Mouse (Mus musculus): ENCODE measurements around the gene Vps26c. TPM values are rescaled to one million over a fixed set of nuclear protein-coding genes. Genes with fewer than 3 reads are reported as not detected.

Gene Vps26c
- polyA plus RNA-seq, 1 experiment from 2014 or later = 60.8 TPM

DNA sequence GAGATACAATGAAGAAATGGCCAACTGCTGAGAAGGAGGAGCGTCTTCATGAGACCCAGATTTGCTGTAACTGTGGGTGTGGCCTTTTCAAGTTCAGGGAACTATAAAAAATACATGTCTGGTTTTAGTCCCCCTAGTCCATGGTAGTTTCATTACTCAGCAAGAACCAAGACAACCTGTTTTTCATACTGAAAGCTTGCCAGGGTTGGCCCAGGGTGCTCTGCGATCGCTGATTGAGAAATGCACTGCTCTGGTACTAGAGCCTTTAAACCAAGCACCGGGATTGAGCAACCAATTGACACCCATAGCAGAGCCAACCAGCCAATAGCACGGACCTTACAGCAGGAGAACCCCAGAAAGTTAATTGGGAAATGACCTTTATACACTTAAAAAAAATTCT lies 29.6 kb upstream of the Vps26c start:
- Histone ChIP-seq H3K4me1 (ENCODE audit: control insufficient read depth, insufficient read depth, low read length) (no peaks in the 10 kb centered on the region), H3K9me3 (ENCODE audit: control insufficient read depth, low read length) (no peaks in the 10 kb centered on the region), H3K27me3 (ENCODE audit: control insufficient read depth, insufficient read depth, low read length) (no peaks in the 10 kb centered on the region), H3K36me3 (ENCODE audit: control insufficient read depth, insufficient read depth, low read length) (no peaks in the 10 kb centered on the region), H3K27ac (ENCODE audit: low read depth, low read length) (no peak overlapping the region), H3K9ac (ENCODE audit: low read length) (no peak overlapping the region), H3K4me3 (ENCODE audit: low read depth, low read length) (no peak overlapping the region), H3K4me2 (ENCODE audit: low read depth) (no peak overlapping the region)
- WGBS = 80% methylated on average over 5 of the region's 5 CpGs
- DNase-seq (ENCODE audit: low spot score) (no peak), ATAC-seq (ENCODE audit: insufficient read depth, low FRiP score, low TSS enrichment) (no peak)

DNA sequence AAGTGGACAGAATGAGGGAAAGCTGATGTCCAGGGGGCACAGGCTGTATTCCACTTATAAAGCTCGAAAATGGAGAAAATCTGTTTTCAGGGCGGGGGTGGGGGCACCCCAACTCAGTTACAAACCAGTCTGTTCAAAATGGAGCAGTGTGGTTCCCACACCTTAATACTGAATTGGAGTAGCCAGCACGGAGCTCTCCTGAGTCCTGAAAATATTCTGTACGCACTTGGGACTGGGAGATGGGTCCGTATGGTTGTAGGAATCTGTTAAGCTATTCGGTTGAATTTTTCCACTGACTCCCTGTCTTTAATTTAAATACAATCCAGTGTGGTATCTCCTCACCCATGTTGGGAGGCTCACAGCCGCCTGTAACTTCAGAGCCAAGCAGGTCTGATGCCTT lies 28.7 kb upstream of the Vps26c start:
- Histone ChIP-seq H3K36me3 (ENCODE audit: control insufficient read depth, insufficient read depth, low read length) (no peaks in the 10 kb centered on the region), H3K4me3 (ENCODE audit: low read depth, low read length) (no peak overlapping the region), H3K4me1 (ENCODE audit: control insufficient read depth, insufficient read depth, low read length) (no peaks in the 10 kb centered on the region), H3K9ac (ENCODE audit: low read length) (no peak overlapping the region), H3K4me2 (ENCODE audit: low read depth) (no peak overlapping the region), H3K27ac (ENCODE audit: low read depth, low read length) (no peak overlapping the region), H3K9me3 (ENCODE audit: control insufficient read depth, low read length) (no peaks in the 10 kb centered on the region), H3K27me3 (ENCODE audit: control insufficient read depth, insufficient read depth, low read length) (no peaks in the 10 kb centered on the region)
- no peak for ATAC-seq (ENCODE audit: insufficient read depth, low FRiP score, low TSS enrichment)
- WGBS = 87% methylated on average over 7 of the region's 7 CpGs
- no peak for DNase-seq (ENCODE audit: low spot score)

DNA sequence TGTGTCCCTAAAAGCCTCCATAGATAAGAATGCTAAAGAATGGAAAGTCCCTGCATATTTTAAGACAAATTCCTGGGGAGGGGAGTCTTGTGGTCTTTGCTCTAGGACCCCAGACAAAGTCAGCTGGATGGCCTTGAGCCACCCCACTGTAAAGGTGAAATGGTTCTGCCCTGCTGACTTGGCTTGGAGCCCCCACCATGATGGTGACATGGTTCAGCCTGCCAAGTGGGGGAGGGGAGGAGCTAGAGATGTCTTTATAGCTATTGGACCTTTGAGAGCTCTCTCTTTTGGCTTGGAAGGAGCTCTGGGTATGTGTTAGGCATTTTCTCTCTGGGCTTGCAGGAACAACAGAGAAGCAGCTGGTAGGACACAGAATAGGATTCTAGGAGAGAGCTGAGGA lies 25.3 kb upstream of the Vps26c start:
- no peak overlapping the region for H3K4me3 ChIP-seq (ENCODE audit: low read depth, low read length)
- no peak overlapping the region for H3K27ac ChIP-seq (ENCODE audit: low read depth, low read length)
- H3K36me3 ChIP-seq (ENCODE audit: control insufficient read depth, insufficient read depth, low read length) = no peaks in the 10 kb centered on the region
- H3K9ac ChIP-seq (ENCODE audit: low read length) = no peak overlapping the region
- DNase-seq (ENCODE audit: low spot score) = no peak
- no peaks in the 10 kb centered on the region for H3K27me3 ChIP-seq (ENCODE audit: control insufficient read depth, insufficient read depth, low read length)
- H3K4me1 ChIP-seq (ENCODE audit: control insufficient read depth, insufficient read depth, low read length) = no peaks in the 10 kb centered on the region
- H3K4me2 ChIP-seq (ENCODE audit: low read depth) = no peak overlapping the region
- ATAC-seq (ENCODE audit: insufficient read depth, low FRiP score, low TSS enrichment) = no peak
- H3K9me3 ChIP-seq (ENCODE audit: control insufficient read depth, low read length) = no peaks in the 10 kb centered on the region

DNA sequence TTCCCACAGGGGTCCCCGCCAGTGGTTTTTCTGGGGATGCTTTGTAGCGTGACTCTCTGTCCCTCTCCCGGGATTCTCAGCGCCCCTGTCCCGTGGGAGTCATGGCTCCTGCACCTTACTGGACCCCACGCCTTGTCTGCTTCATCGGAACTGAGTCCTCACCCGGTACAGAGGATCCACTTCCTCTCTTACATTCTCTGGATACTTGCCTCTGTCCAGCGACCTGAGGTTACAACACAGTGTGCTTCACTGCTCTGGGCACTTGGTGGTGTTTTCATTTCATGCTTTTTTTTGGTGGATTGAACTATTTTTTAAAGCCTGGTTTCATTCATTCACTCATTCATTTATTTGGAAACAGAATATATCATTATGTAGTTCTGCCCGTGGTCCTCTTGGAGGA lies 23.2 kb upstream of the Vps26c start:
- Histone ChIP-seq H3K36me3 (ENCODE audit: control insufficient read depth, insufficient read depth, low read length) (no peaks in the 10 kb centered on the region), H3K27ac (ENCODE audit: low read depth, low read length) (no peak overlapping the region), H3K27me3 (ENCODE audit: control insufficient read depth, insufficient read depth, low read length) (no peaks in the 10 kb centered on the region), H3K9ac (ENCODE audit: low read length) (no peak overlapping the region), H3K4me1 (ENCODE audit: control insufficient read depth, insufficient read depth, low read length) (no peaks in the 10 kb centered on the region), H3K4me2 (ENCODE audit: low read depth) (no peak overlapping the region), H3K4me3 (ENCODE audit: low read depth, low read length) (no peak overlapping the region), H3K9me3 (ENCODE audit: control insufficient read depth, low read length) (no peaks in the 10 kb centered on the region)
- ATAC-seq (ENCODE audit: insufficient read depth, low FRiP score, low TSS enrichment) = no peak
- 81% methylated on average over 10 of the region's 10 CpGs for WGBS
- DNase-seq (ENCODE audit: low spot score) = no peak

DNA sequence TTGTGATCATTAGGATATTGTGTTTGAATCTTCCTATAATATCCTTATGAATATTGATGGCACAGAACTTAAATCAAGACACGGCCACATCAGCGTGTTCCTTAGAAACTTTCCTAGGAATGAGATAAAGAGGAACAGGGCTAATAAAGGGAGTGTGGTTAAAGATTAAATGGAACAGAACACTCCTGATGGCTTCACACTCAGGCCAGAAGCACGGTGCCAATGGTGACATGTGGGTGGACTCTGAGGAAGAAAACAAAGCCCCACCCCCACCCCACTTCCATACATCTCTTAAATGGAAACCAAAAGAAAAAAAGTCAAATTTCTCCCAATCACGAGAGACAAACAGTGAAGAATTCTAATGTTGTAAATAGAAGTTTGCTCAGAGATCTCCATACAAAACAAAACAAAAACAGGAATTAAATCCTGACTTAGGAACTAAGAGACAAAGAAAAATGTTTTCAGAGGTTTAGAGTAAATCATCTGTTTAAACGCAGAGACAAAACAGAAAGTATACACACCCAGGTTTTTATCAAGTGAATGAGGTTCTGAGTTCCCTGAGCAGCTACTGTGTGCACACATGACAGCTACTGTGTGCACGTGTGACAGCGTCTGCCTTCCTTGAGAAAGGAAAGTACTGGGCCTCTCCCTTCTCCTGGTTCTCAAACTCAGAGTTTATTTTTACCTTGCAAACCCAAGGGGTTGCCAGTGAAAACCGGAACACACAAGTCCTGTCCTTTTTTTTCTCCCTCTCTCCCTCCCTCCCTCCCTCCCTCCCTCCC lies 19.3 kb upstream of the Vps26c start:
- Histone ChIP-seq H3K9ac (ENCODE audit: low read length) (no peak overlapping the region), H3K4me1 (ENCODE audit: control insufficient read depth, insufficient read depth, low read length) (no peaks in the 10 kb centered on the region), H3K27me3 (ENCODE audit: control insufficient read depth, insufficient read depth, low read length) (no peaks in the 10 kb centered on the region), H3K27ac (ENCODE audit: low read depth, low read length) (no peak overlapping the region), H3K36me3 (ENCODE audit: control insufficient read depth, insufficient read depth, low read length) (no peaks in the 10 kb centered on the region), H3K4me3 (ENCODE audit: low read depth, low read length) (no peak overlapping the region), H3K4me2 (ENCODE audit: low read depth) (no peak overlapping the region), H3K9me3 (ENCODE audit: control insufficient read depth, low read length) (no peaks in the 10 kb centered on the region)
- ATAC-seq (ENCODE audit: insufficient read depth, low FRiP score, low TSS enrichment) (no peak), DNase-seq (ENCODE audit: low spot score) (no peak)
- 53% methylated on average over 8 of the region's 8 CpGs for whole genome bisulfite sequencing

DNA sequence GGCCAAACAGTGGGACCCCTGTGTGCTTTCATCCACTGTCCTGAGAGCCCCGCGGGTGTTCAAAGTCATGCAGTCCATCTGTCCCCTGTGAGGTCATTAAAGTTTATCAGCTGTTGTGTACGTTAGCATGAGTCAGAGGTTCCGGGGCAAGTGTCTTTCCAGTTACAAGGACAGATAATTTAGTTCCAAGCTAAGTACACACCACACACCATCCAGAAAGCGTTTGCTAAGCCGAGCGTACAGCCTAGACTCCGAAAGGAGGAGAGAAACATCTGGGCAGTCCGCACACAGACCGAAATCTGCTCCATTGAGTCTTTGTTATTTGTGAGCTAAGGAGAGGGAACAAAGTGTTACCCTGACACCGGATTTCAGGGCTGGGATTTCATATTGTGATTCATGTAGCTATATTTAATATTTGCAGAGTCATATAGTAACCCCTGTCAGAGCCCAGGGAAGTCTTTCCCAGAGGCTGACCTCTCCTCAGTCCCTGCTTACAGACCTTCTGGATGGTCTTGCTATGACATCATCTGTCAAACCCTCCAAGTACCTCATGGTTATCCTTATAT lies 18.0 kb upstream of the Vps26c start:
- DNase-seq (ENCODE audit: low spot score) = no peak
- 50% methylated on average over 11 of the region's 11 CpGs for WGBS
- no peak overlapping the region for H3K9ac ChIP-seq (ENCODE audit: low read length)
- ATAC-seq (ENCODE audit: insufficient read depth, low FRiP score, low TSS enrichment) = no peak
- no peaks in the 10 kb centered on the region for H3K36me3 ChIP-seq (ENCODE audit: control insufficient read depth, insufficient read depth, low read length)
- H3K27ac ChIP-seq (ENCODE audit: low read depth, low read length) = no peak overlapping the region
- no peaks in the 10 kb centered on the region for H3K27me3 ChIP-seq (ENCODE audit: control insufficient read depth, insufficient read depth, low read length)
- no peak overlapping the region for H3K4me2 ChIP-seq (ENCODE audit: low read depth)
- no peak overlapping the region for H3K4me3 ChIP-seq (ENCODE audit: low read depth, low read length)
- H3K9me3 ChIP-seq (ENCODE audit: control insufficient read depth, low read length) = no peaks in the 10 kb centered on the region
- H3K4me1 ChIP-seq (ENCODE audit: control insufficient read depth, insufficient read depth, low read length) = no peaks in the 10 kb centered on the region

DNA sequence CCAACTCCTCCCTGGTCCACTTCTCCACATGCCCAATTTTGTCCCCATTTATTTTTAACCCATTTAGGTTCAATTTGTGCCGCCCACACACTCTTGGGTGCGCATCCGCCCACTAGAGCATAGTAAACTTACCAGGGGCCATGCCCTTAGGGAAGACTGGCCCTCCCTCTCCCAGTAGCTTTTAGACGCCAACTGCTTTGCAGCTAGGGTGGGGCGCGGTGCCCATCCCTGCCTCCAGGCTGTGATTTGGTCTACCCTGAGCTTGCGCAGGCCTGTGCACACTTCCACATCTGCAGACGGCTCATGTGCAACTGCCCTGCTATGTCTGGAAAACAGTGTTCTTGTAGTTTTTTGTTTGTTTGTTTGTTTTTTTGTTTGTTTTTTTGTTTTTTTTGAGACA lies 16.3 kb upstream of the Vps26c start:
- H3K4me1 ChIP-seq (ENCODE audit: control insufficient read depth, insufficient read depth, low read length) = no peaks in the 10 kb centered on the region
- no peak overlapping the region for H3K4me2 ChIP-seq (ENCODE audit: low read depth)
- no peak overlapping the region for H3K4me3 ChIP-seq (ENCODE audit: low read depth, low read length)
- H3K9me3 ChIP-seq (ENCODE audit: control insufficient read depth, low read length) = no peaks in the 10 kb centered on the region
- H3K27me3 ChIP-seq (ENCODE audit: control insufficient read depth, insufficient read depth, low read length) = no peaks in the 10 kb centered on the region
- ATAC-seq (ENCODE audit: insufficient read depth, low FRiP score, low TSS enrichment) = no peak
- no peaks in the 10 kb centered on the region for H3K36me3 ChIP-seq (ENCODE audit: control insufficient read depth, insufficient read depth, low read length)
- H3K9ac ChIP-seq (ENCODE audit: low read length) = no peak overlapping the region
- 92% methylated on average over 8 of the region's 8 CpGs for WGBS
- no peak overlapping the region for H3K27ac ChIP-seq (ENCODE audit: low read depth, low read length)
- DNase-seq (ENCODE audit: low spot score) = no peak

DNA sequence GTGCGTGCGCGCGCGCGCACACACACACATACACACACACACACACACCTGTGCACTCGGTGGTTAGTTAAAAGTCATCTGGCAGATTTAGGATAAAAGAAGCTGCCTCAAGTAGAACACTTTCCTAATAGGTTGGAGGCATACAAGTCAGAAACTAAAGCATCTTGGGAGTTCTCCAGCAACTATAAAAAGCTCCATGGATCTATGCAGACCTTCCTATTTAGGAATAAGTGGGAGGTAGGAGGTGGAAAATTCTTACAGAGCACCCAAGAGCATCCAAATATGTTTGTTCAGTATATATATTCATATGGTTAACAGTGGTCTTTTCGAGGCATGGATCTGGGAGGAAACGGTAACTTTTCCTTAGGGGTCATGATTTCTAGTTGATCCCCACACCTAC lies 13.5 kb upstream of the Vps26c start:
- ATAC-seq (ENCODE audit: insufficient read depth, low FRiP score, low TSS enrichment) (no peak), DNase-seq (ENCODE audit: low spot score) (no peak)
- Histone ChIP-seq H3K9ac (ENCODE audit: low read length) (no peak overlapping the region), H3K27me3 (ENCODE audit: control insufficient read depth, insufficient read depth, low read length) (no peaks in the 10 kb centered on the region), H3K36me3 (ENCODE audit: control insufficient read depth, insufficient read depth, low read length) (no peaks in the 10 kb centered on the region), H3K4me3 (ENCODE audit: low read depth, low read length) (no peak overlapping the region), H3K27ac (ENCODE audit: low read depth, low read length) (no peak overlapping the region), H3K4me2 (ENCODE audit: low read depth) (no peak overlapping the region), H3K9me3 (ENCODE audit: control insufficient read depth, low read length) (no peaks in the 10 kb centered on the region), H3K4me1 (ENCODE audit: control insufficient read depth, insufficient read depth, low read length) (no peaks in the 10 kb centered on the region)
- WGBS = 97% methylated on average over 9 of the region's 9 CpGs

DNA sequence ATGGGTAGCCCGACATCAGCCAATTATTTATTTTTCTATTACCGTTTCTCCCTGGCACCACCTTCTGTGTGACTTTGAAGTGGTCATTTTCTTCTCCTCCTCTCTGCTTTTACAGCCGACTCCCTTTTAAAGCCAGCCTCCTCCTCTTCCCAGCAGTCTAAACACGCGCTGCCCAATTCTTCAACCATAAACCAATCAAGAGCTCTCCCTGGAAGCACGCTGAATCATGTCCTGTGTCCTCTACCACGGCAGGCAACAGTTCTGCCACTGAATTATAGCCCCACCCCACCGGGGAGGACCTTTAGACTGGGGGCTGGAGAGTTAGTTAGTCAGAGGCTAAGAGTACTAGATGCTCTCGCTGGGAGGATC lies 10.5 kb upstream of the Vps26c start:
- Histone ChIP-seq H3K4me2 (ENCODE audit: low read depth) (no peak overlapping the region), H3K9me3 (ENCODE audit: control insufficient read depth, low read length) (no peaks in the 10 kb centered on the region), H3K27me3 (ENCODE audit: control insufficient read depth, insufficient read depth, low read length) (no peaks in the 10 kb centered on the region), H3K27ac (ENCODE audit: low read depth, low read length) (no peak overlapping the region), H3K4me3 (ENCODE audit: low read depth, low read length) (no peak overlapping the region), H3K36me3 (ENCODE audit: control insufficient read depth, insufficient read depth, low read length) (no peaks in the 10 kb centered on the region), H3K9ac (ENCODE audit: low read length) (no peak overlapping the region), H3K4me1 (ENCODE audit: control insufficient read depth, insufficient read depth, low read length) (no peaks in the 10 kb centered on the region)
- DNase-seq (ENCODE audit: low spot score) (no peak), ATAC-seq (ENCODE audit: insufficient read depth, low FRiP score, low TSS enrichment) (no peak)
- 16% methylated on average over 9 of the region's 9 CpGs for WGBS
